Mouse (Mus musculus) myocyte (in vitro differentiated cells): ENCODE measurements around the gene Gadd45gip1. TPM values are rescaled to one million over a fixed set of nuclear protein-coding genes. Genes with fewer than 3 reads are reported as not detected.

ENCODE experiments used
- H3K27me3 ChIP-seq: one replicate; pipeline ENCODE4 v1.6.1; 2011; ENCODE audit not compliant: control insufficient read depth, insufficient read depth, insufficient read length
- H3K36me3 ChIP-seq: one replicate; pipeline ENCODE4 v1.6.1; 2011; ENCODE audit not compliant: control insufficient read depth, insufficient read depth
- H3K4me2 ChIP-seq: one replicate; pipeline ENCODE4 v1.6.1; 2011; ENCODE audit warnings: low read depth, control low read depth
- H3K4me3 ChIP-seq: one replicate; pipeline ENCODE4 v1.5.1; 2011; ENCODE audit warnings: mild to moderate bottlenecking, control low read depth, moderate library complexity
- H3K79me2 ChIP-seq: one replicate; pipeline ENCODE4 v1.6.1; 2011; ENCODE audit not compliant: control insufficient read depth, insufficient read depth
- H3ac ChIP-seq: one replicate; pipeline ENCODE4 v1.6.1; 2011; ENCODE audit not compliant: control insufficient read depth, insufficient read length
- CEBPB ChIP-seq: IDR thresholded peaks from 2 replicates; pipeline ENCODE4 v1.6.1; 2011; ENCODE audit warnings: mild to moderate bottlenecking, moderate library complexity; ENCODE audit not compliant: poor library complexity, insufficient read depth, severe bottlenecking
- E2F4 ChIP-seq: IDR thresholded peaks from one replicate; pipeline ENCODE4 v1.6.1; 2011; ENCODE audit warnings: mild to moderate bottlenecking, control low read depth, moderate library complexity; ENCODE audit not compliant: insufficient read depth
- MAX ChIP-seq: IDR thresholded peaks from one replicate; pipeline ENCODE4 v1.6.1; 2011; ENCODE audit warnings: low read depth, mild to moderate bottlenecking, control low read depth
- MYOD1 ChIP-seq, 3 experiments: IDR thresholded peaks; one replicate each; pipeline ENCODE4 v1.6.1; 2011; ENCODE audit warnings: control low read depth in 2 of 3, low read depth in 2 of 3, mild to moderate bottlenecking in 2 of 3, moderate library complexity in 1 of 3; ENCODE audit not compliant: insufficient read length in 2 of 3, control insufficient read depth in 1 of 3
- MYOG ChIP-seq, 3 experiments: IDR thresholded peaks; one replicate each; pipeline ENCODE4 v1.6.1; 2011; ENCODE audit warnings: control low read depth in 2 of 3, low read depth in 2 of 3, mild to moderate bottlenecking in 2 of 3; ENCODE audit not compliant: insufficient read length in 2 of 3, control insufficient read depth in 1 of 3, insufficient read depth in 1 of 3
- POLR2A ChIP-seq: IDR thresholded peaks from one replicate; pipeline ENCODE4 v1.6.1; 2011; ENCODE audit warnings: low read depth, mild to moderate bottlenecking, control low read depth, moderate library complexity; ENCODE audit not compliant: insufficient read length
- POLR2AphosphoS2 ChIP-seq: IDR thresholded peaks from one replicate; pipeline ENCODE4 v1.6.1; 2011; ENCODE audit warnings: low read depth, control low read depth; ENCODE audit not compliant: insufficient read length
- REST ChIP-seq: IDR thresholded peaks from one replicate; pipeline ENCODE4 v1.6.1; 2011; ENCODE audit warnings: mild to moderate bottlenecking, control low read depth, moderate library complexity; ENCODE audit not compliant: insufficient read depth, insufficient read length
- SRF ChIP-seq: IDR thresholded peaks from one replicate; pipeline ENCODE4 v1.6.1; 2011; ENCODE audit warnings: low read depth; ENCODE audit not compliant: control insufficient read depth, insufficient read length
- TCF12 ChIP-seq: IDR thresholded peaks from one replicate; pipeline ENCODE4 v1.6.1; 2011; ENCODE audit warnings: mild to moderate bottlenecking, control low read depth; ENCODE audit not compliant: poor library complexity, insufficient read depth, severe bottlenecking
- TCF3 ChIP-seq: IDR thresholded peaks from one replicate; pipeline ENCODE4 v1.6.1; 2011; ENCODE audit warnings: low read depth, control low read depth; ENCODE audit not compliant: insufficient read length
- USF1 ChIP-seq: IDR thresholded peaks from one replicate; pipeline ENCODE4 v1.6.1; 2011; ENCODE audit warnings: low read depth, mild to moderate bottlenecking, control low read depth, moderate library complexity
- polyA plus RNA-seq: library from polyadenylated mRNA; unstranded; fragments of >200 nt; fragmentation: generic; extraction: Trizol; gene quantifications from one replicate; pipeline ENCODE4 v1.2.1, GENCODE M21; 2012; ENCODE audit warnings: missing spikeins

Gene Gadd45gip1
- polyA plus RNA-seq, 1 experiment = 21.8 TPM

GRCm38 (mm10) chr8:84856864-84857441 is 25.6 kb downstream of the Gadd45gip1 start, which contains the start of gene Farsa:
Gene Farsa (plus strand): TSS chr8:84856989.
- no peak for TF ChIP-seq E2F4
- TF ChIP-seq POLR2A = peak; percentile 99
- TF ChIP-seq MAX = no peak
- TF ChIP-seq POLR2AphosphoS2 = peak; percentile 97
- TF ChIP-seq CEBPB = no peak
- TF ChIP-seq REST = no peak
- TF ChIP-seq MYOD1 (IDR thresholded peaks at IDR 0.05; ENCODE audit: control insufficient read depth in 1 of 3, insufficient read length in 2 of 3, low read depth in 2 of 3) = peak in 1 of 3 experiments; percentile 28
- TF ChIP-seq USF1 = no peak
- TF ChIP-seq MYOG (IDR thresholded peaks at IDR 0.05; ENCODE audit: control insufficient read depth in 1 of 3, insufficient read depth in 1 of 3, insufficient read length in 2 of 3, low read depth in 2 of 3) = no peak
- peak; percentile 78 for TF ChIP-seq SRF
- peaks cover 15% of the 10 kb centered on the region for H3K36me3 ChIP-seq
- H3K79me2 ChIP-seq = peaks cover 35% of the 10 kb centered on the region
- H3K4me2 ChIP-seq = peak within 1 kb of the TSS; percentile 85
- H3K27me3 ChIP-seq = no peaks in the 10 kb centered on the region
- H3ac ChIP-seq = peak within 1 kb of the TSS; percentile 62
- peak within 1 kb of the TSS; percentile 54 for H3K4me3 ChIP-seq

- no peak within 1 kb of the TSS for H3ac ChIP-seq
- H3K27me3 ChIP-seq = no peaks in the 10 kb centered on the region
- no peaks in the 10 kb centered on the region for H3K79me2 ChIP-seq
- H3K36me3 ChIP-seq = no peaks in the 10 kb centered on the region
- TF ChIP-seq CEBPB (no peak), POLR2AphosphoS2 (peak; percentile 42), SRF (no peak), REST (no peak)
- no peak within 1 kb of the TSS for H3K4me2 ChIP-seq
- H3K4me3 ChIP-seq = no peak within 1 kb of the TSS
Observed at GRCm38 (mm10) chr8:84871376-84872308, 40.3 kb downstream of the Gadd45gip1 start, which contains the start of gene Syce2. Gene Syce2 (plus strand): TSS chr8:84872111.

DNA sequence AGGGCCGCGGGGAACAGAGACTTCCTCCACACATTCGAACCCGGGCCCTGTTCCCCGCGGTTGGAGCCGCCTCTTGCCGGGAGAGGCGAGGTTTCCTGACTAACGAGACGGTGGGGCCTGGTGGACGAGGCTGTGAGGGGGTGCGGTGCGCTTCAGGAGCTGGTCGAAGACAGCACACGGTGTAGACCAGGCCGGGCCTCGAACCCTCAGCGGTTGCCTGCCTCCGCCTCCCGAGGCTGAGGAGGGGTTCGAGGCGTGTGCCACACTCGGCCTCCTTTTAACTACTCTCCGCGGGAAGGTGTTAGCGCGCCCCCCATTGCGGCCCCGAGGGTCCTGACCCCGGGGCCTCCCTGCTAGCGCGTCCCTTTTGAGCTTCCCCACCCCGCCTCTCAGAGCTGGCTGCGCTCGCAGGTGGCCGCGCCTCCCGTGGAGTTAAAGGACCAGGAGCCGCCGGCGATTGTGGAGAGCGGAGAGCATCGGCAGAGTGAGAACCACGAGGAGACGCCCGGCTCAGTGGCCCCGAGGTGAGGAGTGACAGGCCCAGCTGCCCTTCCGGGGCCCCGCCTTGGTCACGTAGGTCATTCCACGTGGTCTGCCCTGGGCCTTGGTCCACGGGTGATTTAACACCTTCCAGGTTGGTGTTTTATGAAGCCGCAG is 41.1 kb downstream of the Gadd45gip1 start:
- TF ChIP-seq MAX (no peak), POLR2AphosphoS2 (peak; percentile 22), MYOD1 (IDR thresholded peaks at IDR 0.05; ENCODE audit: control insufficient read depth in 1 of 3, insufficient read length in 2 of 3, low read depth in 2 of 3) (peak in 2 of 3 experiments; percentile 44 to 69)
- Histone ChIP-seq H3K36me3 (no peaks in the 10 kb centered on the region), H3K4me2 (no peak overlapping the region), H3K4me3 (no peak overlapping the region), H3ac (no peak overlapping the region), H3K27me3 (no peaks in the 10 kb centered on the region), H3K79me2 (no peaks in the 10 kb centered on the region)

GRCm38 (mm10) chr8:84873016-84873415 is 41.7 kb downstream of the Gadd45gip1 start:
- Histone ChIP-seq H3K4me3 (no peak overlapping the region), H3K27me3 (no peaks in the 10 kb centered on the region), H3K36me3 (no peaks in the 10 kb centered on the region), H3K79me2 (no peaks in the 10 kb centered on the region), H3K4me2 (no peak overlapping the region), H3ac (no peak overlapping the region)
- no peak for TF ChIP-seq POLR2AphosphoS2

GRCm38 (mm10) chr8:84874339-84874738 is 43.0 kb downstream of the Gadd45gip1 start:
- TF ChIP-seq TCF3 (no peak), USF1 (no peak), MYOD1 (IDR thresholded peaks at IDR 0.05; ENCODE audit: control insufficient read depth in 1 of 3, insufficient read length in 2 of 3, low read depth in 2 of 3) (no peak), REST (no peak), CEBPB (no peak), SRF (no peak), TCF12 (no peak), POLR2A (no peak), MYOG (IDR thresholded peaks at IDR 0.05; ENCODE audit: control insufficient read depth in 1 of 3, insufficient read depth in 1 of 3, insufficient read length in 2 of 3, low read depth in 2 of 3) (no peak), POLR2AphosphoS2 (no peak), E2F4 (no peak), MAX (no peak)
- no peaks in the 10 kb centered on the region for H3K79me2 ChIP-seq
- no peaks in the 10 kb centered on the region for H3K36me3 ChIP-seq
- H3K27me3 ChIP-seq = no peaks in the 10 kb centered on the region
- H3K4me2 ChIP-seq = no peak overlapping the region
- H3ac ChIP-seq = no peak overlapping the region
- no peak overlapping the region for H3K4me3 ChIP-seq
